Mouse (Mus musculus): Measurements from ENCODE around the gene Map1lc3a.

Map1lc3a gene

GRCm38 (mm10) chr2:155284647-155285046, 8.6 kb downstream of the Map1lc3a start:
- DNase-seq (ENCODE audit: extremely low read depth, low read depth, low spot score) = no peak

GRCm38 (mm10) chr2:155285744-155286143, 9.6 kb downstream of the Map1lc3a start:
- DNase-seq (ENCODE audit: extremely low read depth, low read depth, low spot score) = no peak

- DNase-seq (ENCODE audit: extremely low read depth, low read depth, low spot score) = no peak
These were observed 11.6 kb downstream of the Map1lc3a start for GRCm38 (mm10) chr2:155287456-155288250.

GRCm38 (mm10) chr2:155290066-155290465, 14.0 kb downstream of the Map1lc3a start:
- no peak for DNase-seq (ENCODE audit: extremely low read depth, low read depth, low spot score)

GRCm38 (mm10) chr2:155293382-155293781, 17.3 kb downstream of the Map1lc3a start:
- DNase-seq (ENCODE audit: extremely low read depth, low read depth, low spot score) = no peak

- DNase-seq (ENCODE audit: extremely low read depth, low read depth, low spot score) = no peak
These were observed 17.8 kb downstream of the Map1lc3a start for GRCm38 (mm10) chr2:155293946-155294345.

- DNase-seq (ENCODE audit: extremely low read depth, low read depth, low spot score) = no peak
These were observed 19.4 kb downstream of the Map1lc3a start for GRCm38 (mm10) chr2:155295453-155295852.

- DNase-seq (ENCODE audit: extremely low read depth, low read depth, low spot score) = no peak
These were observed 23.5 kb downstream of the Map1lc3a start for GRCm38 (mm10) chr2:155299563-155299962.

GRCm38 (mm10) chr2:155308936-155309592, 33.0 kb downstream of the Map1lc3a start:
- no peak for DNase-seq (ENCODE audit: extremely low read depth, low read depth, low spot score)

GRCm38 (mm10) chr2:155313671-155314070, 37.6 kb downstream of the Map1lc3a start:
- no peak for DNase-seq (ENCODE audit: extremely low read depth, low read depth, low spot score)

- DNase-seq (ENCODE audit: extremely low read depth, low read depth, low spot score) = no peak
These were observed 42.5 kb downstream of the Map1lc3a start for GRCm38 (mm10) chr2:155318618-155319017.

GRCm38 (mm10) chr2:155320596-155320995, 44.5 kb downstream of the Map1lc3a start:
- peak; percentile 73 for DNase-seq (ENCODE audit: extremely low read depth, low read depth, low spot score)

- no peak for DNase-seq (ENCODE audit: extremely low read depth, low read depth, low spot score)
These were observed 49.9 kb downstream of the Map1lc3a start for GRCm38 (mm10) chr2:155326001-155326400.

All from fat pad, adult 2 months (tissue).